Mouse (Mus musculus) liver, embryonic 16.5 days (tissue): ENCODE data around the gene Pam16. TPM values are rescaled to one million over a fixed set of nuclear protein-coding genes. Genes with fewer than 3 reads are reported as not detected.

ENCODE experiments used
- ATAC-seq: fragments of 200-750 bp; cut with Nextera tagmentation; 2 replicates; pipeline ENCODE4 v1.8.0; 2017; ENCODE audit warnings: low read depth, mild to moderate bottlenecking, moderate number of reproducible peaks, moderate library complexity
- H3K27ac ChIP-seq: fragments of 300-500 bp; sonication (generic); 2 replicates; pipeline ENCODE4 v1.5.1; 2014; ENCODE audit warnings: mild to moderate bottlenecking, low read length
- H3K27me3 ChIP-seq: fragments of 300-500 bp; sonication (generic); 2 replicates; pipeline ENCODE4 v1.6.1; 2014; ENCODE audit warnings: low read depth, low read length, mixed read lengths; ENCODE audit not compliant: control insufficient read depth, insufficient read depth
- H3K36me3 ChIP-seq: fragments of 300-500 bp; sonication (generic); 2 replicates; pipeline ENCODE4 v1.6.1; 2014; ENCODE audit warnings: mild to moderate bottlenecking; ENCODE audit not compliant: control insufficient read depth, insufficient read depth
- H3K4me1 ChIP-seq: fragments of 300-500 bp; sonication (generic); 2 replicates; pipeline ENCODE4 v1.6.1; 2014; ENCODE audit warnings: low read depth, low read length, mixed read lengths; ENCODE audit not compliant: control insufficient read depth
- H3K4me2 ChIP-seq: fragments of 300-500 bp; sonication (generic); 2 replicates; pipeline ENCODE4 v1.6.1; 2014; ENCODE audit warnings: low read depth, low read length, mixed read lengths
- H3K4me3 ChIP-seq: fragments of 300-500 bp; sonication (generic); 2 replicates; pipeline ENCODE4 v1.5.1; 2014; ENCODE audit warnings: low read depth, mild to moderate bottlenecking, low read length
- H3K9ac ChIP-seq: fragments of 300-500 bp; sonication (generic); 2 replicates; pipeline ENCODE4 v1.6.1; 2014; ENCODE audit warnings: low read depth, low read length
- H3K9me3 ChIP-seq: fragments of 300-500 bp; sonication (generic); replicated peaks from 2 replicates; pipeline ENCODE4 v1.6.1; 2016; ENCODE audit warnings: low read length; ENCODE audit not compliant: control insufficient read depth
- WGBS: fragments of 180-500 bp; shearing (Covaris S2); extraction: QIAGEN DNeasy Blood & Tissue Kit; methylation state at CpG from one replicate; pipeline ENCODE4 v1.1.7; 2014; ENCODE audit not compliant: insufficient replicate concordance; 5-methylcytosine and 5-hydroxymethylcytosine counted together
- polyA plus RNA-seq: library from polyadenylated mRNA; unstranded; fragments of >200 nt; fragmentation: Nextera tagmentation; extraction: Ambion mirVana; gene quantifications from 2 replicates; pipeline ENCODE4 v1.2.1, GENCODE M21; 2015

Pam16 gene
- polyA plus RNA-seq, 1 experiment from 2014 or later: 50.8 TPM

DNA sequence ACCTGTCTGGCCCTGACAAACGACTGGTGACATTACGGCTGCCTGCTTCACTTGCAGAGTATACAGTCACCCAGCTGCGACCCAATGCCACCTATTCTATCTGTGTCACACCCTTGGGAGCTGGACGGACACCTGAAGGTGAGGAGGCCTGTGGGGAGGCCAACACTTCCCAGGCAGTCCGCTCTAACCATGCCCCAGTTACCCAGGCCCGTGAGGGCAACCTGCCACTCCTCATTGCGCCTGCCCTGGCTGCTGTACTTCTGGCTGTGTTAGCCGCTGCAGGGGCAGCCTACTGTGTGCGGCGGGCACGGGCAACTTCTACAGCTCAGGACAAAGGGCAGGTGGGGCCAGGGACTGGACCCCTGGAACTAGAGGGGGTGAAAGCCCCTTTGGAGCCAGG is 24.9 kb upstream of the Pam16 start:
- H3K9ac ChIP-seq: no peak overlapping the region
- no peaks in the 10 kb centered on the region for H3K9me3 ChIP-seq
- H3K4me2 ChIP-seq: no peak overlapping the region
- H3K27me3 ChIP-seq: no peaks in the 10 kb centered on the region
- ATAC-seq: no peak
- H3K36me3 ChIP-seq: no peaks in the 10 kb centered on the region; the same call in 1 of the 2 replicates
- H3K27ac ChIP-seq: no peak overlapping the region
- H3K4me3 ChIP-seq: no peak overlapping the region
- peaks cover 2% of the 10 kb centered on the region; the same call in 1 of the 2 replicates for H3K4me1 ChIP-seq
- 72% methylated on average over 11 of the region's 11 CpGs for WGBS

DNA sequence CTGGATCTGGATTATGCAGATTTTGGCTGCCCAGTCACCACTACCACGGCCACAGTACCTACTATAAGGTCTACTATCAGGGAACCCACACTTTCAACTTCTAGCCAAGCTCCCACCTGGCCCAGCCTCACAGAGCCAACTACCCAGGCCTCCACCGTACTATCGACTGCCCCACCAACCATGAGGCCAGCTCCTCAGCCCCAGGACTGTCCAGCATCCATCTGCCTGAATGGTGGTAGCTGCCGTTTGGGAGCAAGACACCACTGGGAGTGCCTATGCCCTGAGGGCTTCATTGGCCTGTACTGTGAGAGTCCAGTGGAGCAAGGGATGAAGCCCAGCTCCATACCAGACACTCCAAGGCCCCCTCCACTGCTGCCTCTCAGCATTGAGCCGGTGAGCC is 24.4 kb upstream of the Pam16 start:
- Histone ChIP-seq H3K9ac (no peak overlapping the region), H3K4me3 (no peak overlapping the region), H3K27ac (no peak overlapping the region), H3K27me3 (no peaks in the 10 kb centered on the region), H3K4me2 (no peak overlapping the region), H3K4me1 (peaks cover 2% of the 10 kb centered on the region; the same call in 1 of the 2 replicates), H3K9me3 (no peaks in the 10 kb centered on the region), H3K36me3 (no peaks in the 10 kb centered on the region; the same call in 1 of the 2 replicates)
- 85% methylated on average over 5 of the region's 5 CpGs for WGBS
- no peak for ATAC-seq

- Histone ChIP-seq H3K4me3 (no peak overlapping the region), H3K36me3 (no peaks in the 10 kb centered on the region; the same call in 1 of the 2 replicates), H3K4me1 (peaks cover 2% of the 10 kb centered on the region; the same call in 1 of the 2 replicates), H3K9me3 (no peaks in the 10 kb centered on the region), H3K9ac (no peak overlapping the region), H3K4me2 (no peak overlapping the region), H3K27me3 (no peaks in the 10 kb centered on the region), H3K27ac (no peak overlapping the region)
- no peak for ATAC-seq
- WGBS: 89% methylated on average over 28 of the region's 28 CpGs
Observed at GRCm38 (mm10) chr16:4648416-4649023, 23.7 kb upstream of the Pam16 start.

GRCm38 (mm10) chr16:4647651-4648141 is 22.9 kb upstream of the Pam16 start:
- no peak overlapping the region for H3K9ac ChIP-seq
- H3K36me3 ChIP-seq: no peaks in the 10 kb centered on the region; the same call in 1 of the 2 replicates
- H3K4me1 ChIP-seq: peaks cover 2% of the 10 kb centered on the region; the same call in 1 of the 2 replicates
- WGBS: 75% methylated on average over 13 of the region's 13 CpGs
- no peaks in the 10 kb centered on the region for H3K9me3 ChIP-seq
- H3K27ac ChIP-seq: no peak overlapping the region
- no peak overlapping the region for H3K4me2 ChIP-seq
- ATAC-seq: no peak
- H3K27me3 ChIP-seq: no peaks in the 10 kb centered on the region
- no peak overlapping the region for H3K4me3 ChIP-seq

- H3K9ac ChIP-seq: no peak overlapping the region
- H3K4me1 ChIP-seq: peaks cover 4% of the 10 kb centered on the region
- ATAC-seq: no peak
- no peaks in the 10 kb centered on the region; the same call in 1 of the 2 replicates for H3K36me3 ChIP-seq
- no peaks in the 10 kb centered on the region for H3K27me3 ChIP-seq
- 74% methylated on average over 4 of the region's 4 CpGs for WGBS
- no peak overlapping the region for H3K4me3 ChIP-seq
- no peak overlapping the region for H3K4me2 ChIP-seq
- H3K9me3 ChIP-seq: no peaks in the 10 kb centered on the region
- H3K27ac ChIP-seq: no peak overlapping the region
Observed at GRCm38 (mm10) chr16:4646831-4647230, 22.0 kb upstream of the Pam16 start.

DNA sequence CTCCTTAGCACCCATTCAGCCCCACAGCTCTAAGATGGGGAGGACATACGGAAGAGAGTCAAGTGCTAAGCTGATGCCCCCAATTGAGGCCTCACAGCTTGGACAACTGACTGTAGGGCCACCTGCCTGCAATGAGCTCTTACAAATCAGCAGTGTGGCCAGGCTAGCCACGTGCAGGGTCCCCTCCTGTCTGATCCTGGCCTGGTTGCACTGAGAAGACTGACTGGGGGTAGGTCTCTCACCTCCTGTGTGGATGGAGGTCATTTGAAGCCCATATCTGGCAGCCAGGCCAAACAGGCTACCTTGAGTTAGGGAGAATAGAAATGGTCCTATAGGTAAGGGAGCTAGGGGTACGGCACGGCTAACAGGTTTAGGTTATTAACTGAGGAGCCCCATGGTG is 21.1 kb upstream of the Pam16 start:
- H3K4me1 ChIP-seq: peaks cover 10% of the 10 kb centered on the region

GRCm38 (mm10) chr16:4643670-4644419 is 19.1 kb upstream of the Pam16 start:
- no peaks in the 10 kb centered on the region for H3K9me3 ChIP-seq
- H3K4me1 ChIP-seq: peaks cover 25% of the 10 kb centered on the region
- H3K4me2 ChIP-seq: no peak overlapping the region
- H3K27ac ChIP-seq: no peak overlapping the region
- H3K9ac ChIP-seq: no peak overlapping the region
- H3K36me3 ChIP-seq: no peaks in the 10 kb centered on the region; the same call in 1 of the 2 replicates
- WGBS: 67% methylated on average over 11 of the region's 11 CpGs
- H3K27me3 ChIP-seq: no peaks in the 10 kb centered on the region
- no peak overlapping the region for H3K4me3 ChIP-seq
- ATAC-seq: no peak

More for the DNA sequence above, 21.1 kb upstream of the Pam16 start:
- Histone ChIP-seq H3K9ac (no peak overlapping the region), H3K27ac (no peak overlapping the region), H3K36me3 (no peaks in the 10 kb centered on the region; the same call in 1 of the 2 replicates), H3K9me3 (no peaks in the 10 kb centered on the region), H3K4me3 (no peak overlapping the region), H3K4me2 (no peak overlapping the region), H3K27me3 (no peaks in the 10 kb centered on the region)
- 66% methylated on average over 4 of the region's 4 CpGs for WGBS
- no peak for ATAC-seq

GRCm38 (mm10) chr16:4642937-4643336 is 18.1 kb upstream of the Pam16 start:
- Histone ChIP-seq H3K9me3 (no peaks in the 10 kb centered on the region), H3K4me1 (peaks cover 25% of the 10 kb centered on the region), H3K4me2 (no peak overlapping the region), H3K9ac (no peak overlapping the region), H3K4me3 (no peak overlapping the region), H3K36me3 (no peaks in the 10 kb centered on the region), H3K27ac (no peak overlapping the region), H3K27me3 (no peaks in the 10 kb centered on the region)
- WGBS: 82% methylated on average over 6 of the region's 6 CpGs
- no peak for ATAC-seq

GRCm38 (mm10) chr16:4642190-4642589 is 17.4 kb upstream of the Pam16 start:
- Histone ChIP-seq H3K9ac (no peak overlapping the region), H3K27me3 (no peaks in the 10 kb centered on the region), H3K4me3 (no peak overlapping the region), H3K4me2 (no peak overlapping the region), H3K9me3 (no peaks in the 10 kb centered on the region), H3K36me3 (no peaks in the 10 kb centered on the region), H3K4me1 (peaks cover 25% of the 10 kb centered on the region), H3K27ac (peak overlapping the region; percentile 9; the same call in 1 of the 2 replicates)
- ATAC-seq: no peak
- 67% methylated on average over 13 of the region's 13 CpGs for WGBS
